Mouse (Mus musculus) spleen, adult 2 months (tissue): ENCODE measurements around the gene Nedd9.

ENCODE experiments used
- CTCF ChIP-seq: fragments of 200-500 bp; IDR thresholded peaks from 2 replicates; pipeline ENCODE4 v1.5.1; 2011; ENCODE audit warnings: mild to moderate bottlenecking, inconsistent platforms; ENCODE audit not compliant: insufficient read depth, insufficient read length, insufficient replicate concordance; ENCODE audit errors: extremely low read depth
- POLR2A ChIP-seq: fragments of 200-500 bp; IDR thresholded peaks from 2 replicates; pipeline ENCODE4 v1.6.1; 2011; ENCODE audit warnings: low read depth, low read length, inconsistent platforms

DNA sequence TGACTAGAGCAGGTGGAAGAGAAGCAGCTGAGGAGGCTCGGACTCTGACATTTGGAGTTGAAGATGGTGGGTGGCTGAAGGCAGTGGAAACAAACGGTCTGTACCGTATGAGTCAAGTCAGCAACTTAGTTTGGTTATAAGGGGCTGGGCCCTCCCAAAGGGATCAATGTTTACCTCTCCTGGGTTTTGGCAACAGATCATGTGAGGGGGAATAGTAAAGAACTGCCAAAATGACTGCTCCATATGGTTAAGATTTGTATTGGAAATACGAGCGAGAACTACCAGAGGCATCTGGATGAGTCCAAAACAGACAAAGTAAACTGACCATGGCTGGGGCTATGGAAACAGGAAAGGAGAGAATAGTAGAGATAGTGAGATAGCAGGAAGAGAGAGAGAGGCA is 64.6 kb downstream of the Nedd9 start:
- TF ChIP-seq POLR2A (no peak), CTCF (no peak)
